Mouse (Mus musculus) layer of hippocampus, postnatal 25 days (tissue): Measurements from ENCODE around the gene Trmt13. TPM values are rescaled to one million over a fixed set of nuclear protein-coding genes. Genes with fewer than 3 reads are reported as not detected.
"Not testable (repeated sequence)": the region's sequence is repeated elsewhere in the genome, so short reads cannot be mapped to it uniquely, and the experiment has no call there.

Source experiments
- DNase-seq, 2 experiments: peaks; one replicate each; pipeline ENCODE4 v3.0.0; 2022; ENCODE audit warnings: mixed read lengths in 2 of 2, low spot score in 1 of 2; ENCODE audit errors: extremely low spot score in 1 of 2
- total RNA-seq, 2 experiments: library from RNA; stranded (reverse); gene quantifications; 2 replicates each; pipeline ENCODE4 v1.2.3; 2021

The Trmt13 gene
- total RNA-seq, 2 experiments from 2014 or later: 13.8 to 17.8 TPM

- not testable (repeated sequence) for DNase-seq
These were observed 53.1 kb downstream of the Trmt13 start for GRCm38 (mm10) chr3:116561315-116561714.

- no peak for DNase-seq
These were observed 63.0 kb downstream of the Trmt13 start for GRCm38 (mm10) chr3:116551362-116551761.

- no peak for DNase-seq
These were observed 67.0 kb downstream of the Trmt13 start for GRCm38 (mm10) chr3:116547430-116547829.

GRCm38 (mm10) chr3:116542532-116542931 lies 71.9 kb downstream of the Trmt13 start:
- DNase-seq: no peak

- DNase-seq: no peak
These were observed 72.3 kb downstream of the Trmt13 start for GRCm38 (mm10) chr3:116542070-116542469.

GRCm38 (mm10) chr3:116537200-116537573 lies 77.2 kb downstream of the Trmt13 start:
- no peak for DNase-seq

GRCm38 (mm10) chr3:116536428-116537199 lies 77.8 kb downstream of the Trmt13 start:
- DNase-seq: peak in 1 of 2 experiments; percentile 21

Other genes starting within 250 kb of the Trmt13 start
- 1 to 10 TPM; 4.3 to 4.5 TPM for gene Cdc14a, start 190.6 kb downstream of the Trmt13 start, total RNA-seq
- gene Rtca, start 106.4 kb downstream of the Trmt13 start, total RNA-seq: 10 to 100 TPM; 54.2 to 55.8 TPM
- gene Dbt, start 101.5 kb downstream of the Trmt13 start, total RNA-seq: 10 to 100 TPM; 20.7 to 23.4 TPM
- under 1 TPM in 1 of 2 experiments, not detected in 1; 0.12 TPM for gene Lrrc39, start 51.6 kb downstream of the Trmt13 start, total RNA-seq
- gene Sass6, start 19.6 kb downstream of the Trmt13 start, total RNA-seq: 10 to 100 TPM in 1 of 2 experiments, 1 to 10 TPM in 1; 7.9 to 10.5 TPM
- 10 to 100 TPM; 59.0 to 62.6 TPM for gene Mfsd14a, start 48.1 kb upstream of the Trmt13 start, total RNA-seq
- not detected for gene Gm43191, start 66.7 kb upstream of the Trmt13 start, total RNA-seq
- gene Slc35a3, start 98.2 kb upstream of the Trmt13 start, total RNA-seq: 10 to 100 TPM; 14.6 to 16.5 TPM
- gene Agl, start 193.6 kb upstream of the Trmt13 start, total RNA-seq: 10 to 100 TPM; 26.2 to 29.3 TPM
- under 1 TPM; 0.84 to 0.89 TPM for gene Frrs1, start 244.9 kb upstream of the Trmt13 start, total RNA-seq